Mouse (Mus musculus) adrenal gland, adult (tissue): ENCODE measurements around the gene Daam2.
A peak's percentile ranks its signal among the peaks of the same experiment; 100 is the strongest.

ENCODE experiments used
- DNase-seq, 2 experiments: peaks; one replicate each; pipeline ENCODE4 v3.0.0; 2022 to 2023; ENCODE audit warnings: low spot score in 1 of 2; ENCODE audit not compliant: inconsistent age in 2 of 2

The Daam2 gene

GRCm38 (mm10) chr17:49563830-49564470, at the start of gene Daam2:
TSS of gene Daam2 (minus strand) at chr17:49564343.
- peak; percentile 89 to 94 for DNase-seq

DNA sequence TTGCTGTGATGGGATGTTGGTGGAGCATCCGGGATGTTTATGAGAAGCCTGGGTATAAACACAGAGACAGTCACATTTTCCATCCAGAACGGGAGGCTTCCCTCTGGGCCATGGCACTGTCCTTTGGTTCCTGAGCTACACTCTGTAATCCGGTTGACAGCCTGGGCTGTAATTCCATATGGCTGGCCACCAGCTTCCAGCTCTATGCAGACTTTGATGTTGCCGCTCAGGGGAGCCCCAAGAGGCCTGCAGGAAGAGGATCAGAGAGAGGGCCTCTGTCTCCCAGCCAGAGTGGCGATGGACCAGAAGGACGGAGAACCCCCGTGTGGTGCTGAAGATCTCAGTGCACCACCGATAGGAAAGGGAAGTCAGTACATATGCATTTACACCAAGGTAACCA, 46.2 kb upstream of the Daam2 start:
- no peak for DNase-seq

DNA sequence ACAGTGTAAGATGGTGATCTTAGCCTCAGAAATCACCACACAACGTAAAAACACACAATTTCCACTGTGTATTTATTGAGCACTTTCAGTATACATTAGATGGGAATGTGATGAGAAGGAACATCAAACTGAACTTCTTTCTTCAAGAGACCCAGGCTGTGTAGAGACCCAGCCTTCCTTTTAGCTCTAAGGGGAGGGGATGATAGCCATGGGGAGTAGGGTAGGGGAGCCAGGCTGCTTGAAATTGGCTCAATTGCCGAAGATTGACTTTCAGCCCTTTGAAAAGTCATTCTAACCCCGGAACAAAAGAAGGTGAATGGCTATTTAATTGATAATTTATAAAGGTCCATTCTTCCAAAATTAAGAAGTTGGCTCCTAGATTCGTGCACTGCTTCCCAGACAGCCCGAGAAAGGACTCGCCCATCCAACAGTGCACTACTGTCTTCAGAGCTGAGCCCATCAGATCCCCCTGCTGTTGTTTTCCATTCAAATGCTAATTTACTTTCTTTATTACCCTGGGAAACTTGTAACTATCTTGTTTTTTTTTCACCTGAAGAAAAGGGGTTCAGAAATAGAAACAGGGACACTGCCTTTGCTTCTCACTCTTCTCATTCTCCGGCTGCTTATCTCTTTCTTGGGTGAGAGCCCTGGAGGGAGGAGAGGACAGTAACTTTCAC, 43.3 kb upstream of the Daam2 start:
- DNase-seq = no peak

DNA sequence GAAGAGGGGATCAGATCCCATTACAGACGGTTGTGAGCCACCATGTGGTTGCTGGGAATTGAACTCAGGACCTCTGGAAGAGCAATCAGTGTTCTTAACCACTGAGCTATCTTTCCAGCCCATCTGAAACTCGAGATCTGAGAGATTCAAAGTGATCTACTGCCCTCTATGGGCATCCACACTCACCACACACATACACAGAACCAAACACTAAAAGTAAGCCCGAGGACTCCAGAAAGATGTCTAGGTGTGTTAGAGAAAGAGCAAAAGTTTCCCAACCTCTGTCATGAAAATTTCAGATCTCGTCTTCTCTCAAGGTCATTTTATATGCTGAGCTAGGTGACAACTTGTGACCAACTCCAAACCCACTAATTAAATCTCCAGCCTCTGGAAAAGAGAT, 41.3 kb upstream of the Daam2 start:
- DNase-seq = peak in 1 of 2 experiments; percentile 39

GRCm38 (mm10) chr17:49590051-49590450, 25.9 kb upstream of the Daam2 start:
- no peak for DNase-seq

DNA sequence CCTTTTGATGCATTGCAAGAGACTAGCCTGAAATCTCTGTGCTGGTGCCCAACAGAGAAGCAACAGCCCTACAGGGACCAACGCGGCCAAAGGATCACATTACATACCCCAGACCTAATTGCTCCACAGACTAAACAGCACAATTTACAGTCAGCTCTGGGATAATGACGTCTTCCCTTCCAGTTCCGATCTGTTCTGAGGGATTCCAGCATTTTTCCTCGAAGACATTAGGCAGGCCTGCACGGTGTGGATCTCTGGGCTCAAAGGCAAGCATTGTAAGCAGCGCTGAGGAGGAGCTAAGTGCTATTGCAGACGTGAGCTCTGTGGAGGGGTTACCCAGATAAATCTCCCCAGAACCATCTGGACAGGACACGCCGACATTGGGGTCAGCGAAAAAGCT, 18.3 kb upstream of the Daam2 start:
- DNase-seq = no peak

DNA sequence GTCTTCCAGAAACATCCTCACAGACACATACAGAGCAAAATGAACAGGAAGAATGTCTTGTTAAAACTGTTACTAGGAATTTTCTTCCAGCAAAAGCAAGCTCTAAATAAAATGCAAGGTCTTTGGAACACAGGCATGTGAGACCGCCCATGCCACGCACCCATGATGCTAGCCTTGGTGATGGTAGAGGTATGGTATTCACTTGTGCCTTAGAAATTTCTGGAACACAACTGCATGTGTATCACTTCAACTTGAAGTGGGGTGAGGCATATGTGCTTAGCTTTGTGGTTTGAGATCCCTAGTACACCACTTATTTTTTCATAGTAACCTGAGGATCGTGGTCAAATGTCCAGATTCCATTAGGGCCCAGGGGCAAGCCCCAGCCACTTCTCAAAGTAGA, 13.2 kb upstream of the Daam2 start:
- DNase-seq = no peak

DNA sequence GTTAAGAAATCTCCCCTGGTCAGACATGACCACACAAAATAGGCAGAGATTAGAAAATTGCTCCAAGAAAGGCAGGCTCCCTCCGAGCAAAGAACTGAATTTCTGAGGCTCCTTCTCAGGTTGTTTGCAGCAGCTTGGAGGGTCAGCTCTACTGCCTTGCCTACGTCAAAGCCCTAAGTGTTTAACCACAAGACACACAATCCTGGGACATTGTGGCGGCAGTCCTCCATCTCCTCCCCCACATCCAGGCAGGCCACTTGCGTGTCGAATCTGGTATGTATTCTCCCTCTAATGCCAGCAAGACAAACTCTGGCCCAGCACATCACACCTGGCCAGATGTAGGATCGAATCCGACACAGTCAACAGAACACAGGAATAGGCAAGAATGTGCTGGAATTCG, 4.6 kb upstream of the Daam2 start:
- DNase-seq = no peak

- no peak for DNase-seq
Observed at GRCm38 (mm10) chr17:49564489-49564888, 346 bp upstream of the Daam2 start.

DNA sequence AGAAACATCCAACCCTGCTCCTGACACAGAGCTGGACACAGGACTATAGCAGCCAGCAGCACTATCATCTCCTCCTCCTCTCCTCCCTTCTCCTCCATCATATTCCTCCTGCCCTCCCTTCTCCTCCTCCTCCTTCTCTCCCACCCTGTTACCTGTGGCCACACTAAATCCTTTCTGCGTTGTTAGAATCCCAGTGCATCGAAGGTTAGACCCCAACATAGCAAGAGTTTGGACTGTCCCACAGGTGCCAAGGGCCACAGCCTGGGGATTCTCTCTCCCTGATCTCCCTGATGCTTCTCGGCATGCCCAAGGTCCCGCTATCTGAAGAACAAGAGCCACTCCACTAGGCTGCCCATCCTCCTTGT, 745 bp downstream of the Daam2 start:
- DNase-seq = peak in 1 of 2 experiments; percentile 78

- peak in 1 of 2 experiments; percentile 46 for DNase-seq
Observed at GRCm38 (mm10) chr17:49562701-49563415, 1.3 kb downstream of the Daam2 start.

- DNase-seq = peak in 1 of 2 experiments; percentile 59
Observed at GRCm38 (mm10) chr17:49561985-49562384, 2.2 kb downstream of the Daam2 start.

DNA sequence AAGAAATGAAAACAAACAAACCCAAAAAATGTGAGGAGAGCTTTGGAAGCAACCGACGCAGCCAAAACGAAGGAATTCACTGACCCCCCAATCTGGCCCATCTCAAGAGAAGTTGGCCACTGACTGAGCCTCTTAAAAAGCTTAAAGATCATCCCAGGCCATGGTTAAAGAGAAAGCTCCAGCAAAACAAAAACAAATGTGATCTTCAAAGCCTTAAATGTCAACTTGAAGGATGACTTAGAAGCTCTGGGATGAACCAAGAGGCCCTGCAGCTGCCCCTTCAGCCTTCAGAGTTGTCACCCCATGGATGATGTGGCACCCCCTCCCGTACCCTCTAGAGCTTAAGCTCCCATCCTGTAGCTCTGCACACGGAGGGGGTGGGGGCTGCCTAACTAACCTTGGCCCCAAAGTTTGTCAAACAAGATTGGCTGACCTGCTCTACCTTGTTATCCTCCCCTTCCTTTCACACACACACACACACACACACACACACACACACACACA, 4.3 kb downstream of the Daam2 start:
- peak in 1 of 2 experiments; percentile 51 for DNase-seq

- no peak for DNase-seq
Observed at GRCm38 (mm10) chr17:49556169-49556568, 8.0 kb downstream of the Daam2 start.

- DNase-seq = peak in 1 of 2 experiments; percentile 28
Observed at GRCm38 (mm10) chr17:49551991-49552390, 12.2 kb downstream of the Daam2 start.

DNA sequence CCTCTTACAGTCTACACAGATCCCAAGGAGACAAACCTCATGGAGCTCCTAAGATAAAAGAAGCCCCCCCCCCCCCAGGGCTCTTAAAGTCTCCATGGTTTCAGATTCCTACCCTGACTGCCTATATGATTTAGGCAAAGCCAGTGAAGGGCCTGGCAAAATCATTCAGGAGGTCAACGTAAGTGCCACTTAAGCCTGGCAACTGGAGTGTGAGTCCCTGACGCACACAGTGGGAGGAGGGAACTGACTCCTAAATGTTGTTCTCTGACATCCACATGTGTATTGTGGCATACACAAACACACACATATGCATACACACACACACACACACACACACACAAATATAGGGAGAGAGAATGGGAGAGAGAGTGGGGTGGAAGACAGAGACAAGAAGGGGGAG, 12.7 kb downstream of the Daam2 start:
- DNase-seq = no peak

GRCm38 (mm10) chr17:49545997-49546396, 18.1 kb downstream of the Daam2 start:
- DNase-seq = peak in 1 of 2 experiments; percentile 49

DNA sequence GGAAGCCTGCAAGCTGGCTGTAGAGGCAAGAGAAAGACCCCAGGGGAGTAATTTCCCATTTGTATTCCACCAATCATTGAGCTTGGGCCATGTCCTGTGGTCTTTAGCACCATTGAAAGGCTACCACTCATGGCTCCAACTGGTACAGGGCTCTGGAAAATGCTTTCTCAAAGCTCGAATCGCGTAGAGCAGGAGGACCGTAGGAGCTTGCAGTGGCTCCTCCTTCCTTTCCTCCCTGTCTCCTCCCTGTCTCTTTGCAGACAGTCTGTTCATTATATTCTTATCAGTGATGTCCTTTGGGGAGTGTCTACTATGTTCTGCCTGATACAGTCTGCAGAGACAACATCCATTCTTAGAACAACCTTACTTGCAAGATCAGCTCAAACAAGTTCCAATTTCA, 18.7 kb downstream of the Daam2 start:
- peak in 1 of 2 experiments; percentile 25 for DNase-seq

GRCm38 (mm10) chr17:49544561-49544960, 19.6 kb downstream of the Daam2 start:
- DNase-seq = no peak

GRCm38 (mm10) chr17:49540706-49541105, 23.4 kb downstream of the Daam2 start:
- no peak for DNase-seq

- DNase-seq = peak in 1 of 2 experiments; percentile 67
Observed at GRCm38 (mm10) chr17:49539204-49539603, 24.9 kb downstream of the Daam2 start.

GRCm38 (mm10) chr17:49535580-49535979, 28.6 kb downstream of the Daam2 start:
- no peak for DNase-seq
